Comparison of ENCODE assay signal across 21 mouse cellular contexts in the genomic region with DNA sequence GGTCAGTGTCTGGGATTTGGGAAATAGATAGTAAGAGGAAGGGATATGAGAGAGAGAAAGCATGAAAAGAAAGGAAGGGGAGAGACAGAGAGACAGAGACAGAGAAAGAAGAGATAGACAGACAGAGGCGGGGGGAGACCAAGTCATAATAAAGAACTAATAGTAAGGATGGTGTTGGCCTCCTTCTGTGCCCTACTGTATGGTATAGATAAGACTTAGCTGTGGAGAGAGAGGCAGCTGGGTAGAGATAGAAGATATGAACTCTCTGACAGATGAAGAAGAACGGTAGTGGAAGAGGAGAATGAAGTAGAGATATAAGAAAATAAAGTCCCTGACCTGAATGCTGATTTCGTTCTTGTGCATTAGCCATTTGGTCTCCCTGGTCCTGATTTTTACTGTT.
DNase-seq lines count a peak whose midpoint lies in the region; ATAC-seq lines count a peak whose summit lies in the region.
"Had no signal": no experiment of that assay in that cellular context is flagged by ENCODE, and none has a peak within 500 bp of the region (broad histone marks: within the 10 kb centered on the region; RNA-seq: fewer than 3 reads in every experiment).

No protein-coding gene starts in this region.

- 60% methylated on average over 3 of the region's 3 CpGs for WGBS in heart, embryonic 12.5 days
- WGBS in liver, embryonic 12.5 days (ENCODE audit: insufficient replicate concordance): 59% methylated on average over 3 of the region's 3 CpGs
- WGBS in liver, embryonic 16.5 days (ENCODE audit: insufficient replicate concordance): 30% methylated on average over 3 of the region's 3 CpGs

- H3K27ac ChIP-seq in heart, embryonic 12.5 days (ENCODE audit: poor library complexity, severe bottlenecking): no peak overlapping the region
- H3K27ac ChIP-seq in liver, embryonic 12.5 days: no peak overlapping the region
- peak overlapping the region; percentile 26; the same call in 1 of the 2 replicates for H3K27ac ChIP-seq in liver, embryonic 16.5 days (ENCODE audit: low read length)
- H3K27ac ChIP-seq: embryonic facial prominence, embryonic 15.5 days; forebrain, embryonic 10.5 days; gastrocnemius, adult 2 months; hindbrain, embryonic 15.5 days had no signal

- no peak overlapping the region for H3K4me3 ChIP-seq in heart, embryonic 12.5 days
- H3K4me3 ChIP-seq in liver, embryonic 12.5 days: no peak overlapping the region
- H3K4me3 ChIP-seq in liver, embryonic 16.5 days (ENCODE audit: low read depth, low read length): no peak overlapping the region
- H3K4me3 ChIP-seq: embryonic facial prominence, embryonic 15.5 days; erythroblast, embryonic 14.5 days; forebrain, embryonic 10.5 days; gastrocnemius, adult 2 months; hindbrain, embryonic 15.5 days had no signal

- no peaks in the 10 kb centered on the region for H3K36me3 ChIP-seq in heart, embryonic 12.5 days
- H3K36me3 ChIP-seq in liver, embryonic 12.5 days: no peaks in the 10 kb centered on the region
- H3K36me3 ChIP-seq in liver, embryonic 16.5 days (ENCODE audit: control insufficient read depth, insufficient read depth): no peaks in the 10 kb centered on the region
- H3K36me3 ChIP-seq: embryonic facial prominence, embryonic 15.5 days; forebrain, embryonic 10.5 days; hindbrain, embryonic 15.5 days had no signal

- no peaks in the 10 kb centered on the region for H3K27me3 ChIP-seq in heart, embryonic 12.5 days (replicated peaks)
- no peaks in the 10 kb centered on the region for H3K27me3 ChIP-seq in liver, embryonic 12.5 days (replicated peaks)
- no peaks in the 10 kb centered on the region for H3K27me3 ChIP-seq in liver, embryonic 16.5 days (ENCODE audit: control insufficient read depth, insufficient read depth, low read depth, low read length)
- H3K27me3 ChIP-seq: embryonic facial prominence, embryonic 15.5 days; hindbrain, embryonic 15.5 days had no signal

- H3K9me3 ChIP-seq in heart, embryonic 12.5 days (replicated peaks): no peaks in the 10 kb centered on the region
- no peaks in the 10 kb centered on the region for H3K9me3 ChIP-seq in liver, embryonic 12.5 days (replicated peaks)
- H3K9me3 ChIP-seq in liver, embryonic 16.5 days (replicated peaks; ENCODE audit: control insufficient read depth, low read length): no peaks in the 10 kb centered on the region
- H3K9me3 ChIP-seq: embryonic facial prominence, embryonic 15.5 days; forebrain, embryonic 10.5 days; hindbrain, embryonic 15.5 days had no signal

- peak; percentile 71; the same call in 1 of the 2 replicates for ATAC-seq in heart, embryonic 12.5 days (ENCODE audit: insufficient number of reproducible peaks, low FRiP score)
- ATAC-seq in liver, embryonic 12.5 days: peak; percentile 100
- peak; percentile 100 for ATAC-seq in liver, embryonic 16.5 days (ENCODE audit: low read depth)
- no peak for ATAC-seq in activated CD4-positive, CD25-positive, alpha-beta regulatory T cell, adult 4 months
- ATAC-seq: forebrain, embryonic 14.5 days had no signal

- no peaks in the 10 kb centered on the region for H3K4me1 ChIP-seq in heart, embryonic 12.5 days (replicated peaks)
- H3K4me1 ChIP-seq in liver, embryonic 12.5 days: 0 out of 2 replicates have a peak, but pooled peaks cover 6% of the 10 kb centered on the region
- peaks cover 3% of the 10 kb centered on the region for H3K4me1 ChIP-seq in liver, embryonic 16.5 days (ENCODE audit: control insufficient read depth, low read depth, low read length)
- H3K4me1 ChIP-seq: embryonic facial prominence, embryonic 15.5 days; forebrain, embryonic 10.5 days; hindbrain, embryonic 15.5 days had no signal

- no peak for DNase-seq in heart, postnatal 4 days
- DNase-seq in MEL-GATA-1-ER (ENCODE audit: extremely low read depth, low read depth): peak; percentile 45
- no peak for DNase-seq in kidney, postnatal 10 days
- no peak for DNase-seq in testis, postnatal 14 days (ENCODE audit: low spot score)
- DNase-seq: adrenal gland, postnatal 10 days; cerebellum, adult 11 months; cerebellum, adult 8-10 months; cerebellum, postnatal 14 days; embryo, embryonic 11 days; gastrocnemius, adult 2 months; gastrocnemius, postnatal 25 days; heart, adult 11 months had no signal

- no peak overlapping the region for H3K9ac ChIP-seq in heart, embryonic 12.5 days
- H3K9ac ChIP-seq in liver, embryonic 12.5 days: no peak overlapping the region
- no peak overlapping the region for H3K9ac ChIP-seq in liver, embryonic 16.5 days (ENCODE audit: low read depth, low read length)
- H3K9ac ChIP-seq: embryonic facial prominence, embryonic 15.5 days; hindbrain, embryonic 15.5 days had no signal

- no peak overlapping the region for H3K4me2 ChIP-seq in heart, embryonic 12.5 days
- H3K4me2 ChIP-seq in liver, embryonic 12.5 days: peak overlapping the region; percentile 32
- H3K4me2 ChIP-seq in liver, embryonic 16.5 days (ENCODE audit: low read depth, low read length): peak overlapping the region; percentile 30; the same call in 1 of the 2 replicates
- H3K4me2 ChIP-seq: embryonic facial prominence, embryonic 15.5 days; hindbrain, embryonic 15.5 days had no signal
